Mouse (Mus musculus) adrenal gland, adult 18-20 months (tissue): Measurements from ENCODE around the gene Rnf141. TPM values are rescaled to one million over a fixed set of nuclear protein-coding genes. Genes with fewer than 3 reads are reported as not detected.
A peak's percentile ranks its signal among the peaks of the same experiment; 100 is the strongest.

ENCODE experiments used
- DNase-seq, 2 experiments: peaks; one replicate each; pipeline ENCODE4 v3.0.0; 2021 to 2022; ENCODE audit warnings: low spot score in 2 of 2
- long read RNA-seq, 2 experiments: library from polyadenylated mRNA; stranded (forward); transcript quantifications; one replicate each; pipeline ENCODE4 v2.0.0; 2021
- total RNA-seq, 2 experiments: library from RNA; stranded (reverse); gene quantifications; 1 replicate in 1 of 2; 2 replicates in 1 of 2; pipeline ENCODE4 v1.2.3; 2021

The Rnf141 gene
- 10 to 100 TPM; 51.6 to 79.2 TPM for total RNA-seq
- long read RNA-seq, experiment 1, full-length matches to known transcripts = 13 of 21 reads
- long read RNA-seq, experiment 1, partial matches to known transcripts = 2 of 21 reads
- long read RNA-seq, experiment 1, other reads (novel, unspliced or antisense) = 6 of 21 reads
- long read RNA-seq, experiment 2, full-length matches to known transcripts = 33 of 63 reads
- long read RNA-seq, experiment 2, partial matches to known transcripts = 5 of 63 reads
- long read RNA-seq, experiment 2, other reads (novel, unspliced or antisense) = 25 of 63 reads

DNA sequence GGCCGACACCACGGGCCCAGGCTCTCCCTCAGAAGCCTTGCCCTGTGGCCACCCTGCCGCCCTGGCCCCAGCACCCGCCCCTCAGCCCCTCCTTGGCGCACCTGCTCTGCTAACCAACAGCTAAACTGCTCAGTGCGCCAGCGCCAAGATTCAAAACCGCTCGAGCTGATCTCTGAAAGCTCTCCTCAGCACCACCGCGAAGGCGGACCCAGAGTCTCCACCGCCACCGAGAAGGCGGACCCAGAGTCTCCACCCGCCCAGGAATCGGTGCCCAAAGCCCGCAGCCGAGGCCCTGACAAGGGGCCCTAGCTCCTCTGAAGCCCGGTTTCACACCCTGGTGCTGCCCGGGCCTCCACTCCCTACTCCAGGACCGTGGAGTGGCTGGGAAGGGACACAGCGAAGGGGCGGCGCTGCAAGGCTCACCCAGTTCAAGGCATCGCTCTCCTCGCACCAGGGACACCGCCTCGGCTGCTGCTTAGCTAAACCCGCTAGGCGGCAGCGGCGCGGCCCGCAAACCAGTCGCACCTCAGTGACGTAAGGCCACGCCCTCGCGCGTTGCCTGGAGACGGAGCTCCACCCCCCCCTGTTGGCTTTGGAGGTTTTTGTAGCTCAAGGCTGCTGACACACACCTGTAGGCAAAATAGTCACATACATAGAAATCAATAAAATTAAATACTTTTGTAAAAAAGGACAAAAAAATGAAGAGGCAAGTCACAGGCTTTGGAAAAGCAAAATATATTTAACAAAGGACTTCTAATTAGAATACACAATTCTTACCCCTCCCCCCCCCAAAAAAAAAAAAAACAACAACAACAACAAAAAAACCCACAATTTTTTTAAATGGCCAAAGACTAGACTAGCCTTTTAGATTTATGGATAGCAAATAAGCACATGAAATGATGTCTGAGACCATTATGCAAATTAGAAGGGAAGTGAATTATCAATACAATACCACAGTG lies at the start of gene Rnf141:
Gene Rnf141, minus strand, starts transcription at position 542 of the 959 bp plus-strand sequence.
- peak; percentile 91 to 92 for DNase-seq

DNA sequence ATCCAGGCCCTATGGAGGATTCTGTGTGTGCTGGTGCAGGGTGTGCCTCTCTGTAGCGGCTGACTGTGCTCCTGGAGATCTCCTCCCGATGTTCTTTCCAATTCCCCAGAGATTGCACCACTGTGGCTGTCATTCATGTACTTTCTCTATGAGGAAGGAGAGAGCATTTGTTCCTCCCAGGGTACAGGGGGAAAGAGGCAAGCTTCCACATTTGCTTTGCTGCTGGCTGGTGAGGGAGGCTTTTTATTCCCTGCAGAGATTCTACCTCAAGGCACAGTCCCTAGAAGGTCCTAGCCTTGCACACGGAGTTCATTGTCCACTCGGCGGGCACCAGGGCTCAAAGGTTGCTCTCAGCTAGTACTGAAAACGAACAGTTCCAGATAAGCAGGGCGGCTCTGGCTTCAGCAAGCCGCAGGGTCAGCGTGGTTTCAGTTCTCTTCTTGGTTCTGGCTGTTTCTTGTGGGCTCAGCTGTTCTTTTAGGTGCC lies 47.3 kb upstream of the Rnf141 start:
- DNase-seq = no peak

DNA sequence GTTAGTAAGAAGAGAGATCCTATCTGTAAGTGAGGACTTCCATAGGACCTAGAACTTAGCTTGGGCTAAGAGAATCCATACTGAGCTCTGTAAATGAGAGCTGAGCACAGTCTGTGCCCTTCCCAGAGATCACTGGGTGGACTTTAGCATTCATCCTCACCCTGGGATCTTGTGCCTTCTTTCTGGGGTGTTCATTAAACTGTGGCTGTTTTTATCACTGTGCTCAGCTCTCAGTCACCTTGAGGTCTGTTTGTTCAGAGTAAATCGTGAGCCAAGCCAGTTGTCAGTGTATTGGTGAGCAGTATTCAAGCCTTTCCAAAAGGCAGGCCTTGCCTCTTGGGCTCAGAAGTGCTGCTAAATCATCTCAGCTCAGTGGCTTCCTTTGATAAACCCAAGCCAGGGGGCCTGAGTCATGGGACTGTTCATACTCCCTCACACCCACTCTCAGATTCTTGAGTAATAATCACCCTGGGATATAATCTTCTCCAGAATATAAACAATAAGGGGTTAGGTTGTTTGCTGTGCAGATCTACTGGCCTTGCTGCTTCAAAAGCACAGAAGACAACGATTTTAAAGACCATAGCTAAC lies 37.6 kb upstream of the Rnf141 start:
- DNase-seq = no peak

DNA sequence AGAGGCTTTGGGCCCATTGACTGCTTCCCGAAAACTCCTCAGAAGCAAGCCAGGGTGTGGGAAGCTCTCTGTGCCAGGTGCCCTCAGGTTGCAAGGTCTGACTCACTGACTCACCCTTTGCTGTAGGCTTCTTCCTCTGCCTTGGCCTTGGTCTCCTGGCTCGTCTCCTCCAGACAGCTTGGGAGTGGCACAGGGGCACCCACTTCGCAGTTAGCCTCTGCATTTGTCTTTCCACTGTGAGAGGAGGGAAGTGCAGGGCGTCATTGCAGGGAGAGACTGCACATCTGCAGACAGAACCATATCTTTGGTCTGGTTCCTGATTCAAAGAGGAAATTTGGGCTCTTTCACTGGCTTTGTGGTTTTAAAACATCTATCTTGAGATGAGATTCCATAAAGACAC lies 33.8 kb upstream of the Rnf141 start:
- DNase-seq = no peak

DNA sequence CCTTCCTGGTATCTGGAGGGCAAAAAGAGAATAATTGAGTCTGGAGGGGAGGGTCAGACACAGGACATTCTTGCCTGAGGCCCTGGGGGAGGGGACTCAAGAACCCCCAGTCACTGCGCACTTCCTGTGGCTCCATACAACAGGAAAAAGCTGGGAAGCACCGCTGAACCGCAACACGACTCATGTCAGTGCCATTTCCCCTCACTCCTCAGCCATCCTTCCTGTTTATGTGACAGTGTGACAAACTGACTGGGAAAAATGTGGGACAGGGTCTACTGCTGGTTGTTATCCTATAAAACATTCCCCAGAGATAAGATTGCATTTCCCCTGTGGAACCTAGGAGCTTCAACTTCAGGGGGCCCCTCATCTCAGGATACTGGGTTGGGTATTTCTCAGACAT lies 32.7 kb upstream of the Rnf141 start:
- DNase-seq = no peak

DNA sequence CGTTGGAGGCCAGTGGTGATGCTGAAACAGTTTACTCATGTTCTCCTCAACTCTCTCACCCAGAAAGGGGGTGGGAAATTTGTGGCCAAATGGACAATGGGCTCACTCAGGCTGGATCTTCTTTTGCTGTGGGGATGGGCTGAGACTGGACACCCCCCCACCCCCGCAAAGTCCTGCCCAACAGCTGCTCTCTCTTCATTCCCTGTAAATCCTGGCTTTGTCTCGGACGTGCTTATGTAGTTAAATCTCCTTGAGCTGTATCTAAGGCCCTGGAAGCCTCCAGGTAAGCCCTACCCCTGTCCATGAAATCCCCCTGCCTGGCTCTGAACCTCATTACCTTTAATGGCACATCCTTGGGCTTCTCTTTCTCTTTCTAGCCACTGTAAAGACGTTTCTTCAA lies 24.6 kb upstream of the Rnf141 start:
- no peak for DNase-seq

DNA sequence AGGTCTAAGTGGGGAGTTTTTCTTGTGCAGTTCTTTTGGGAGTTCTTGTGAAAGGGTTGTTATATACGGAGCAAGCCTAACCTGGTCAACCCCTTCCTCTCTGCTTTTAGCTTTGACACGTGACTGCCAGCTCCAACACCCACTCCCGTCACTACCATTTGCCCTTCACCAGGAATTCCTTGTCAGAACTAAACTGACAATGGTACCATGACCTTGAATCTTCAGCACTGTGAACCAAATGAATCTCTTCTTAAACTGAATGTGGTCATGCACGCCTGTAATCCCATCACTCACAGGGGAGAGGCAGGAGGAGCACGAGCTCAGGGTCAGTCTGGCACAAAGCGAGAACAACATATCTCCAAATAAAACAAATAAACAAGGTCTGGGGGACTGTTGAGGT lies 22.9 kb upstream of the Rnf141 start:
- no peak for DNase-seq

DNA sequence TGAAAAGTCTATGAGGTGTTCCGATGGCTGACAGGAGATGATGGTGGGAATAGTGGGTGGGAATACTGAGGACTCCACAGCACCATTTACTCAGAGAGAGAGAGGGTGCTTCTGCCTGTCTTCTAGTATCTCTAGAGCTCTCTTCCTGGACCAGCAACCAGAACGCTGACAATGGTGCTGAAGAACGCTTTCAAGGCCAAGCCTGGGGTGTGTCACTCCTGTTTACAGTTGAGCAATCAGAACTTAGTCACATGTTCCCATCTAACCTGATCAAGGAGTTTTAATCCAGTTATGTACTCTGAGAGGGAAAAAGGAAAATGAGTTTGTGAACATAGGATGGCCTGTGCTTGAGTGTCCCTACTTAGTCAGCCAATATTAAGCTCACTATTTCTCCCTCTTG lies 21.8 kb upstream of the Rnf141 start:
- no peak for DNase-seq

DNA sequence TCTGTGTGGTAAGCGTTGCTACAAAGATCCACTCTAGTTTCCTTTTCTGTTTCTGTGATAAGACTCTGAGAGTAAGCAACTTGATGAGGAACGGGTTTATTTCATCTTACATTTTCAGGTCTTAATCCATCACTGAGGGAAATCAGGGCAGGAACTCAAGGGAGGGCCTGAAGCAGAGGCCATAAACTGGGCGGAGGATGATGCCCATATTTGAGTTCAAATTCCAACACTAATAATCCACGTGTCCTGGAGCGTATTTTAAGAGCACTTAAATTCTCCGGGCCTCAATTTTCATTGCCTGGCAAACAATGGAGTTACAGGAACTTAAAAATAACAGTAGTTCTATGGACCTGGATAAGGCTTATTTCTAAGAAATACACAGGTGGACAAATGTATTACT lies 21.3 kb upstream of the Rnf141 start:
- DNase-seq = no peak

DNA sequence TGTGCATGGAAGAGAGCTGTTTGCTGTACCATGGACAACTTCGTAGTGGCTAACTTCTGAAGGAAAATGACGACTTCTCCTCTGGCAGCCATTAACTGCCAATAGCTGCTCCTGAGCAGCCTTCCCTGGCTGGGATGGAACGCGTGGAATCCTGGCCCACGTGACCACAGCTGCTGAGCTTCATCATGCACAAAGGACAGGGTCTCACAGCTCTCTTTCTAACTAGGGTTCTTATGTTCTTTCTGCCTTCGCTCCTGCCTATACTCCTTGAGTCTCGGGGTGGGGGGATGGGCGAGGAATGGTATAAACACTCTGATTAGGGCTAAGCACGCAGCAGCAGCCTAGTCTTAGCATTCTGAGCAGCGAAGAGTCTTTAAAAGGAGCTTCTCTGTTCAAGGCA lies 20.8 kb upstream of the Rnf141 start:
- no peak for DNase-seq

DNA sequence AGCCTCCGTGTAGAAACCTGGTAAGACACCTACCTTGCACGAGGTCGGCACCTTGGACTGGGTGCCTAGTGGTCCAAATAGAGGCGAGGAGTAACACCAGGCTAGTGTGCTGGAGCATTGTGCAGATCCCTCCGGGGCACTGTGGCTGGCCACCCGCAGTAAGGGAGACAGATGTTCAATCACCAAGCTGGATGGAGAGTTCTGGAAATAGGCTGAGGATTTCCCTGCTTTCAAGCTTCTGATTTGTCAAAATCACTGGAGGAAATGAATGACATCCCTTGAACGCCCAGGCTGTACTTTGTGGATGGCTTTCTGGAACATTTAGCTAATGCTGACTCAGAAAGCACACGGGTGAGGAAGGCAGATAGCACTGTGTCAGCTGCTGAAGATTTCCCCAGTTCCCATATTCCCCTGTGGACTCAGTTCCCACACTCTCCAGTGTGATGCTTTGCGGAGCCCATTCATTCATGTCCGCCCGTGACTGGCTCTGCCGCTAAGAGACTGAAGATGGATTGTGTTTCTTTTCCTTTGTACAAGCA lies 18.6 kb upstream of the Rnf141 start, which contains the start of gene Lyve1:
Gene Lyve1, minus strand, starts transcription at position 489 of the 539 bp plus-strand sequence.
- DNase-seq = no peak

DNA sequence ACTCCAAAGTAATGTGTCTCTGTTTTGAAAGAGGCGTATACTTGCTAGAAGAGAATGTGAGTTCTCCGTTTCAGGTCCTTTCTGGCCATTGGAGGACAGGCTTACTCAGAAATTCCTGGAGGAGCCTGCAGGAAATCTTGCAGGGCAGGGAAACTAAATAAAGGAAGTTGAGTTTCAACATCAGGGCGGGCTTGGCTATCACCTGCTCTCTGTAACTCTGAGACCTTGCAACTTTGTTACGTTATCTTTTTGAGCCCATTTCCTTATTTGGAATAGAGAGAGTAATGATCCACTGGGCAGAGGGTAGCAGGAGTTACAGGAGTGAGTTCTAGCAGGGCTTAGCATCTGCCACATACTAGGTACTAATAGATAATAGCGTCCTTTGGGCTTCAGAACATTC lies 15.9 kb upstream of the Rnf141 start:
- DNase-seq = no peak

DNA sequence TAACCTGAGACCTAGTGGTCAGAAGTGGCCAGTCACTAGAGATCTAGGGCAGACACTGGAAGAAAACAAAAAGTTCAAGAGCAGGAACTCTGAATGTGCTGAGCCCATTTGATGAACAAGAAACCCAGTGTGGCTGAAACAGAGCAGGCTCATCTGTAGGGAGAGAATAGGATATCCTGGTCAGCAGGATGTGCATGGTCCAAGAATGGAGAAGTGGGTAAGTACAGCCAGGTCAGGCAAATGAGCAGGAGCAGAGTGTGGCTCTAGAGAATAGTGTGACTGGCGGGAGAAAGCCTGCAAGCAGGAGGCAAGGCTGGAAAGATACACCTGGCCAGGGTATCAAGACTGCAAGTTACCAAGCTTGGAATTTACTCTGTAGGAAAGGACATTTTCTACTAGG lies 11.3 kb upstream of the Rnf141 start:
- DNase-seq = no peak

DNA sequence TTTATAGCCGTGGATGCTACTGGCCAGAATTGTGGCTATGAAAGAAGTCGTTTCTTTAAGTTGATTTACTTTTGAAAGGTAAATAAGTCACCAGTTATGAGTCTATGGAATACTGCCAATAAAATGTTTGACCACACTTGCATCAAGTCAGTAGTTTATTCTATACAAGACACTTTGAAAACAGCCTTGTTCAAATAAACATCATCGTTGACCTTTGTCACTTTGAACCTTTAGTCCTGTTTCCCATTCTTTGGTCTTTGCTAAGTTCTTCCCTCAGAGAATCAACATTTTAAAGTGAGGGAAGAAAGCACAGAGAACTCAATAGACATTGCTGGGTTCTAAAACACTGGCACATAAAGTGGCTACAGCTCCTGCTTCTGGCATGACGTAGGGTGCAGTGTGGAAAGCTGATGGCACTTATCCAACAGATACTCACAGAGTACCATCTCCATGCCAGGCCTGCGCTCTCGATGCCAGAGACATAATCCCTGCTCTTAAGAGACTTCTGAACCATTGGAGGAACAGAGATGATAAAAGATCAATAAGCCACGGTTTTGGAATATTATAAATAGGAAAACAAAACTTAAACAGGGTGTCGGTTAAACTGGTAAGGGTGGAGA lies 10.8 kb upstream of the Rnf141 start:
- DNase-seq = no peak

DNA sequence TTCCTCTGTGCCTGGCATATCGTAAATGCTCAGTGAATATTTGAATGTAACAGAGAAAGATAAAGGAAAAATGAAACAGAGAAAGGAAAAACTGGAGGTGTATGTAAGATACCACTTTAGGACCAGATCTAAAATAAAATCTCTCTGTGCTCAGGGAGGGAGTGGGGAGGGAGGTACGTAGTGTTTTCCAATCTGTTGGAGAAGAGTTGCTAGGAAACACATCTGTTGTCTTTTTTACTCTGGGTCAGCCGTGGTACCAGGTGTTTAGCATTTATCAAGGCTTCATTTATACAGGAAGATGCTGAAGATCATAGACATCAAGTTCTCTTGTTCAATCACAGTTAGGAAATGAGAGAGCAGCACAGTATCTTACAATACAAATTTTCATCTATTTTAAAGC lies 10.3 kb upstream of the Rnf141 start:
- DNase-seq = no peak

DNA sequence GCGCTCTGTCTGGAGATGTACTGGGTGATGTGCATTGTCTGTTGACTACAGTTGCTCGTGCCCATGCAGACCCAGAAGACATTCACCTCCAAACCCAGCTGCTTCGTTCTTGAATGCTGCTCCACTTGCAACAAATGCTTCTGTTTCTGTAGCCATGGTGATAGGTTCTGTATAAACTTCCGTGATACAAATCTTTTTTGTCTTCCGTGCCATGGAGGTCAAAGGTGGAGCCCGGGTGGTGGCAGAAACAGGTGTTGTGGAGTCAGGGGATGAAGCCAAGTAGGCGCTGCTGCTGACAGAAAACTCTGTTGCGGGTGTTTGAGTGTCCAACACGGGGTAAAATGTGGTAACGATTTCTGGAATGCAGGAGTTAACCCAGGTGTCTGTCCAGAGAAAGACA lies 9.4 kb upstream of the Rnf141 start:
- DNase-seq = no peak

DNA sequence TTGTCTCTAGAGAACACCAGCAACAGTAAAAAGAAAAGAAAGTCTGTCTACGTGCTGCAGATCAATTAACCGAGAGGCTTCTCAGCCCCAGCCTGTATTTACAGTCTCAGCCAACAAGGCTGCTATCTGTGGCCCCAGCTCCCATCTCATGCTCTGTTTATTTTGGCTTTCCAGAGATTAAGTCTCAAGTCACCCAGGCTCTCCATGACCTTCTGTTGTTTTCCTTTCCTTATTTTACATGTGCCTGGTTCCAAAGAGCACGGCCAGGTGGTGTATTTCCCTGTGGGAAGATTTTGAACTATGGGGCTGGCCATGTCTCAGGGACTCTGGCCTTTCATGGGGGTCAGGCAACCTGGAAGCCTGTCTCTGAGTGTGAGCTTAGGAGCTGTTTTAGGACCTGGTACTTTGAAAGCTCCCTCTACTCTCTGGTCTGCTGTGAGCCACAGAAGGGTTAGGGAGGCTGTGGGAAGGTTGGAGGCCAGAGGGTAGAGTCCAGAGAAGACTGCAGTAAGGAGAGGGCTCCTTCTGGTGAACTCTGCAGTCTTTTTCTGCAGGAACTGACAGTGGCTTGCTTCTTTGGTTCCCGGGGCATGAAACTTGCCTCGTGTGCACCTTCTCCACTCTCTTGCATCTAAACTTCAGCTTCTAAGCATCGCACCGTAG lies 7.4 kb upstream of the Rnf141 start:
- DNase-seq = no peak

DNA sequence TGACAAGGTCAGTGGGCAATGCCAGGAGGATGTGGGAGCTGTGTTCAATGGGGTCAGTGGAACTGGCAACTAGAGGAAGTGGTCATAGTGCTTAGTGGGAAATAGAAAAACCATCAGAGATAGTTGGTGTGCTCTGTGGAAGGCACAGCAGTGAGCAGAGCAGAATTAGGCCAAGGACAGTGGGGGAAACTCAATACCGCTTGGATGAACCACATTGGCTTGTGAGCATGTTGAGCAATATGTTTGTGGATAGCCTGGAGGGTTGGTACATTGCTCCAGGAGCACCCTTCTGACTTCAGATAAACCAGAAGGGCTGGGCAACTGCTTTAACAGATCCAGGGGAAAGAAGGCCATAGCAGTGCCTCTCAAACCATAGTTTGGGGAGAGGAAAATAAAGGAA lies 4.1 kb upstream of the Rnf141 start:
- no peak for DNase-seq

DNA sequence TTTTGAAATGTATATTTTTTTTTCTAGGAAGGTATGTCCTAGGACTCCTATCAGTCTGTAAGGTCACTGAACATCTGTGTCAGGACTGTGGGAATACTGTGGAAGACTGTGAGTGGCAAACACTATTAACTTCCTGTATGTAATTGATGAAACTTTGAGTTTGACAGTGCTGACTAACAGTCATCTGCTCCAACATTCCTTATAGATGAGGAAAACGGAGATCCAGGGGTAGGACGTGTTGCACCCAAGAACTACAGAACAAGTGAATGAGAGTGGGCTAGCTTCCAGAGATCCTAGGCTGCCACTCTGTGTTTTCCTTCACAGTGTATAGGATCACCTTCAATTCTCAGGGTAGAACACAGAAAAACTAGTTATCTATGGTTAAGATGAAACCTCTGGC lies 3.1 kb upstream of the Rnf141 start:
- no peak for DNase-seq

DNA sequence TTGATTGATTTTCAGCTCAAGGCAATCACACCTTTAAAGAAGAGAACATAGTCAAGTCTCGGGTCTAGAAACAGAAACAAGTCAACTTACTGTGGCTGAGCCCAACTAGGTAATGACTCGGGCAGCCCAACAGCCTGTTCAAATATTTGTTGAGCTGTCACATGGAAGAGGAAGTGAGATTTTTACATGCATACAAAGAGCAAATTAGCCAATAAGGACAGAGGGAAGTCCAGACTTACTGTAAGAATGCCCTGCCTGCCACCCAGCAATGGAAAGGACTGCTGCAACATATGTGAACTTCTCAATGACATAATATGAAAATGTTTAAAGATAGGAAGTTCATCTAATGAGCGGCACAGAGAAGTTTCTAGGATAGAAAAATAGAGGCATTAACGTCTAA lies 3.9 kb downstream of the Rnf141 start:
- no peak for DNase-seq

DNA sequence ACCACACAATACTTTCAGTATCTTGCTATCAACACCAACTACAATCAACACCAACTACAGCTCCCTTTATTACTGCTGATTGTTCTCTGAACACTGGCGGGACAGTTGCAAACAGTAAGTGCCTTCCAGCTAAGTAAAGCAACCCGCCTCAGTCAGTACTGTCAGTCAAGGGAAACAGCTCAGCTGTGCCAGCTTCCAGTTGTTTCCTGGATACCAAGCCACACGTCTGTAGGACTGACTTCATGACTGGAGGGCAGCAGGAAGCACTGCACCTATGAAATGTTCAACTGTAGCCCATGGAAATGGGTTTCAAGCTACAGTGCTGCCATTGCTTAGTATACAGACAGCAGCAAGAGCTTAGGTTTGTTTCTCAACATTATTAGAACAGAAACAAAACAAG lies 9.7 kb downstream of the Rnf141 start:
- no peak for DNase-seq
